Comparison of ENCODE assay signal across 8 mouse cellular contexts in the genomic region with DNA sequence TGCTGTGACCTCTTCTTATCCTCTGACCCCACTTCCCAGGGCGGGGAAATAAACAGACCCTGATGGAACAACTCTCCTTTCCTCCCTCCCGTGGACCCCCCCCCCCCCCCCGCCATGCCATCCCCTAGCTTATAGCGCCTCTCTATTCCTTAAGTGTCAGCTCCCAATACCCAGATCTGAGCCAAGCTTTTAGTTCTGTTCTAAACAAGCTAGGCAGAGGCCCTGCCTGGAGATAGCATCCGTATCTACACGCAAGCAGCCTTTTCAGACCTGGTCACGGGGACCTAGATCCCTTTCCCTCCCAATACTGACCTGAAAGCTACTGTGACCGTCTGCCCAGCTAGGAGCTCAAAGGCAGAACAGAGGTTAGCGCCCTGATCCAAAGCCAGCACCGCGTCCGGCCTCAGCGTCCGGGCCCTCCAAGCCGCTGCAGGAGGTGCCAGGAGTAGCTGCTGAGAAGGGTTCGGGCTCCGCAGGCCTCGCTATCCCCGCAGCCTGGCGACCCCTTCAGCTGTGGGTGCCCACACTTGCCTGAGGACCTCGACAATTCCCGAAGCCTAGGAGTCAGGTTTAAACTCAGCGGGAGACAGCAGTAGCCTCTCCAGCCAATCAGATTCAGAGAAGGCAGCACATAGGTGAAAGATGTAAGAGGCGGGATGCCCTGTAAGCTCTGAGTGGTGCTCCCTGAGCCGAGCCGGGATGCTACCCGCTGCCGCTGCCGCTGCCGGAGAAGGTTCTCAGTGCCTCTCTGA. TPM values are rescaled to one million over a fixed set of nuclear protein-coding genes. Genes with fewer than 3 reads are reported as not detected.
DNase-seq lines count a peak whose midpoint lies in the region; ATAC-seq and TF ChIP-seq lines count a peak whose summit lies in the region.
"Had no signal": no experiment of that assay in that cellular context is flagged by ENCODE, and none has a peak within 500 bp of the region (broad histone marks: within the 10 kb centered on the region; RNA-seq: fewer than 3 reads in every experiment).

Gene Sgo2b (minus strand): TSS at position 623 of the 752 bp plus-strand sequence.

- H3K4me1 ChIP-seq in lung, postnatal 0 days (ENCODE audit: insufficient read depth, low read depth, low read length) = no peaks in the 10 kb centered on the region
- no peaks in the 10 kb centered on the region for H3K4me1 ChIP-seq in embryonic facial prominence, embryonic 11.5 days (ENCODE audit: control insufficient read depth, insufficient read depth, low read length)
- peaks cover 7% of the 10 kb centered on the region for H3K4me1 ChIP-seq in limb, embryonic 10.5 days

- H3K9me3 ChIP-seq in lung, postnatal 0 days (ENCODE audit: low read length) = no peaks in the 10 kb centered on the region
- H3K9me3 ChIP-seq in embryonic facial prominence, embryonic 11.5 days (replicated peaks; ENCODE audit: control insufficient read depth, low read length) = no peaks in the 10 kb centered on the region
- H3K9me3 ChIP-seq in limb, embryonic 10.5 days (replicated peaks) = no peaks in the 10 kb centered on the region

- no peak within 1 kb of the TSS for H3K4me3 ChIP-seq in lung, postnatal 0 days (ENCODE audit: low read depth, low read length)
- peak within 1 kb of the TSS; percentile 21 for H3K4me3 ChIP-seq in embryonic facial prominence, embryonic 11.5 days (ENCODE audit: low read depth, low read length)
- H3K4me3 ChIP-seq in limb, embryonic 10.5 days = peak within 1 kb of the TSS; percentile 48

- H3K36me3 ChIP-seq in lung, postnatal 0 days (ENCODE audit: insufficient read depth, low read length) = no peaks in the 10 kb centered on the region
- no peaks in the 10 kb centered on the region for H3K36me3 ChIP-seq in embryonic facial prominence, embryonic 11.5 days (replicated peaks; ENCODE audit: control insufficient read depth, insufficient read depth, low read depth, low read length)
- no peaks in the 10 kb centered on the region for H3K36me3 ChIP-seq in limb, embryonic 10.5 days

- H3K27ac ChIP-seq in lung, postnatal 0 days (ENCODE audit: low read length) = no peak within 1 kb of the TSS
- H3K27ac ChIP-seq in embryonic facial prominence, embryonic 11.5 days (replicated peaks; ENCODE audit: low read depth, low read length) = no peak within 1 kb of the TSS
- H3K27ac ChIP-seq in limb, embryonic 10.5 days = no peak within 1 kb of the TSS; the same call in 1 of the 2 replicates

- no peak for TF ChIP-seq CTCF in lung, postnatal 0 days (IDR thresholded peaks at IDR 0.05)

- intact Hi-C loops in gastrocnemius, postnatal 36 days (cut with DNase I) = no loop called here

- H3K27me3 ChIP-seq in lung, postnatal 0 days (replicated peaks; ENCODE audit: insufficient read depth, low read length) = no peaks in the 10 kb centered on the region
- no peaks in the 10 kb centered on the region for H3K27me3 ChIP-seq in embryonic facial prominence, embryonic 11.5 days (ENCODE audit: control insufficient read depth, insufficient read depth, low read length)
- H3K27me3 ChIP-seq in limb, embryonic 10.5 days (ENCODE audit: low read depth, poor library complexity, severe bottlenecking) = no peaks in the 10 kb centered on the region

- 0 out of 2 replicates have a peak within 1 kb of the TSS, but pooled peaks have one; percentile 14 for H3K4me2 ChIP-seq in lung, postnatal 0 days (replicated peaks; ENCODE audit: low read depth, low read length)
- peak within 1 kb of the TSS; percentile 45 for H3K4me2 ChIP-seq in embryonic facial prominence, embryonic 11.5 days (ENCODE audit: low read depth, low read length)

- no peak for TF ChIP-seq EP300 in lung, postnatal 0 days (IDR thresholded peaks at IDR 0.05)

- ATAC-seq in lung, postnatal 0 days = no peak
- ATAC-seq in embryonic facial prominence, embryonic 11.5 days (replicated peaks; ENCODE audit: insufficient number of reproducible peaks, low FRiP score, low TSS enrichment, low read depth) = peak; percentile 62
- ATAC-seq in megakaryocyte-erythroid progenitor cell, adult 5-6 weeks (replicated peaks; ENCODE audit: low FRiP score, low TSS enrichment, poor library complexity, severe bottlenecking) = no peak

- no peak for DNase-seq in lung, postnatal 0 days (ENCODE audit: low spot score)
- DNase-seq in lung, postnatal 36 days = no peak
- DNase-seq in embryonic facial prominence, embryonic 11.5 days (ENCODE audit: low spot score) = peak; percentile 30
- DNase-seq in limb, embryonic 10.5 days (ENCODE audit: low spot score) = peak; percentile 61
- DNase-seq in right cerebral cortex, postnatal 25 days = peak; percentile 3
- DNase-seq in gastrocnemius, postnatal 36 days = no peak

- H3K9ac ChIP-seq in lung, postnatal 0 days (replicated peaks; ENCODE audit: low read depth) = no peak within 1 kb of the TSS
- H3K9ac ChIP-seq in embryonic facial prominence, embryonic 11.5 days (replicated peaks; ENCODE audit: low read length) = peak within 1 kb of the TSS; percentile 22; the same call in 1 of the 2 replicates

- WGBS in lung, postnatal 0 days = 6% methylated on average over 28 of the region's 30 CpGs
- 4% methylated on average over 28 of the region's 30 CpGs for WGBS in embryonic facial prominence, embryonic 11.5 days
- WGBS in limb, embryonic 10.5 days = 4% methylated on average over 30 of the region's 30 CpGs

RNA-seq across cellular contexts. Expression of gene Sgo2b, which starts in this region (rescaled TPM):
- polyA plus RNA-seq in lung, postnatal 0 days (2015; fragmentation: Nextera tagmentation; extraction: Ambion mirVana) = not detected in 2 replicates
- polyA plus RNA-seq in embryonic facial prominence, embryonic 11.5 days (2014; fragmentation: Nextera tagmentation; extraction: Ambion mirVana) = 0.06 and 0.14 TPM in 2 replicates
- 0.04 and 0.13 TPM in 2 replicates for polyA plus RNA-seq in limb, embryonic 10.5 days (2016; fragmentation: Nextera tagmentation; extraction: Ambion mirVana)
- not detected for total RNA-seq in gastrocnemius, postnatal 36 days (2021)
- total RNA-seq in megakaryocyte-erythroid progenitor cell, adult 5-6 weeks (2014; fragmentation: Nextera tagmentation) = not detected in 2 replicates
- not detected in 2 replicates for total RNA-seq in megakaryocyte-erythroid progenitor cell, adult 5-6 weeks (2017)
- total RNA-seq: common myeloid progenitor, adult 5-6 weeks had no signal

Comparison
In these comparisons a context has a peak if more than half of its experiments do, and no peak if none do; other contexts are left out.
1. Peak in DNase-seq, ATAC-seq, H3K4me3 ChIP-seq, H3K9ac ChIP-seq and H3K4me2 ChIP-seq in embryonic facial prominence, embryonic 11.5 days; RNA of the gene not detected or under 1 TPM.
2. Peak in DNase-seq and H3K4me3 ChIP-seq in limb, embryonic 10.5 days; RNA of the gene not detected or under 1 TPM.